Mouse (Mus musculus): Measurements from ENCODE around the gene Nap1l5. TPM values are rescaled to one million over a fixed set of nuclear protein-coding genes. Genes with fewer than 3 reads are reported as not detected.

The Nap1l5 gene
- polyA plus RNA-seq, 2 experiments: 2.3 to 3.7 TPM

DNA sequence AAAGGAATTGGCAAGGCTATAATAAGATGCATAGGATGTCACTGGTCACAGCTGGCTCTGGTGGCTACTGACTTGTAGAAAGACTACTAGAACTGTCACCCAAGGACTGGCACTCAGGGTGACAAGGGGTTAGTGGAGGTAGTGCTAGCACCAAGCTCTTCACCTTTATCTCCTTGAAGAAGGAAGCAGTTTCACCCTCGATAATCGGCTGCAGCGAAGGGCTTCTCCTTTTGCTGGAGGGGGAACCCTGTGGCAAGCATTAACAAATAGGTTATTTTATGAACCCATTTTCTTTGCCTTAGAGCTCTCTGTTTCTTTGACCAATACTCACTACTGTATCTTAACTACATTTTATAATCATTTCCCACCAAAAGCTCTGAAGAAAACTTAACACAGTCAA, 37.1 kb upstream of the Nap1l5 start:
- no peak for TF ChIP-seq POLR2A (IDR thresholded peaks at IDR 0.05; ENCODE audit: borderline replicate concordance, extremely low read depth, insufficient read depth, insufficient read length)
- Histone ChIP-seq H3K27me3 (ENCODE audit: control insufficient read depth, insufficient read depth, low read length) (no peaks in the 10 kb centered on the region), H3K4me3 (replicated peaks; ENCODE audit: low read length) (no peak overlapping the region), H3K9ac (ENCODE audit: low read depth, low read length, severe bottlenecking) (no peak overlapping the region), H3K4me1 (ENCODE audit: control insufficient read depth, insufficient read depth, low read length) (no peaks in the 10 kb centered on the region), H3K9me3 (ENCODE audit: control insufficient read depth, low read length) (no peaks in the 10 kb centered on the region), H3K4me2 (replicated peaks; ENCODE audit: low read depth, low read length, severe bottlenecking) (no peak overlapping the region), H3K27ac (replicated peaks; ENCODE audit: low read depth, low read length) (no peak overlapping the region), H3K36me3 (ENCODE audit: control insufficient read depth, insufficient read depth, low read length) (no peaks in the 10 kb centered on the region)
- ATAC-seq (ENCODE audit: low FRiP score, low read depth) (no peak), DNase-seq (ENCODE audit: low spot score) (no peak)
- 90% methylated on average over 3 of the region's 3 CpGs for WGBS

GRCm38 (mm10) chr6:58942276-58942675, 35.4 kb upstream of the Nap1l5 start:
- H3K9me3 ChIP-seq (ENCODE audit: control insufficient read depth, low read length): no peaks in the 10 kb centered on the region
- H3K4me2 ChIP-seq (replicated peaks; ENCODE audit: low read depth, low read length, severe bottlenecking): no peak overlapping the region
- no peak overlapping the region for H3K9ac ChIP-seq (ENCODE audit: low read depth, low read length, severe bottlenecking)
- ATAC-seq (ENCODE audit: low FRiP score, low read depth): no peak
- no peak for DNase-seq (ENCODE audit: low spot score)
- H3K27ac ChIP-seq (replicated peaks; ENCODE audit: low read depth, low read length): no peak overlapping the region
- TF ChIP-seq POLR2A (IDR thresholded peaks at IDR 0.05; ENCODE audit: borderline replicate concordance, extremely low read depth, insufficient read depth, insufficient read length): no peak
- H3K4me3 ChIP-seq (replicated peaks; ENCODE audit: low read length): no peak overlapping the region
- no peaks in the 10 kb centered on the region for H3K27me3 ChIP-seq (ENCODE audit: control insufficient read depth, insufficient read depth, low read length)
- H3K36me3 ChIP-seq (ENCODE audit: control insufficient read depth, insufficient read depth, low read length): no peaks in the 10 kb centered on the region
- H3K4me1 ChIP-seq (ENCODE audit: control insufficient read depth, insufficient read depth, low read length): no peaks in the 10 kb centered on the region
- WGBS: 58% methylated on average over 2 of the region's 2 CpGs

DNA sequence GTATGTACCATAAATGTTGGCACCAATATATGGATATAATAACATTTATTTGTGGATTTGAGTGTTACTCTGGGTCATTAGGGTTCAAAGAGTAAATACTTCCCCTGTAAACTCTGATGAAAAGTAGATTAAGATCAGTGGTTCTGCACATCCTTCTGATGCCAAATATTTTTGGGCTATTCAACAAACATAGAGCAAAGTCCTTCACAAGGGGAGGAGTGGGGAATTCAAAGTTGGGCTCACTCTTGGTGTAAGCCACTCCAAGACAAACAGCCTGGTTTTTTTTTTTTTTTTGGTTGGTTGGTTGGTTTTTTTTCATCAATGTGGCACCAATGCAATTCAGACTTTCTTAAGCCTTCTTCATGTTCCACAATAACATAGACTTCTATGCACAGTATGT, 30.9 kb upstream of the Nap1l5 start:
- ATAC-seq (ENCODE audit: low FRiP score, low read depth): no peak
- H3K27me3 ChIP-seq (ENCODE audit: control insufficient read depth, insufficient read depth, low read length): no peaks in the 10 kb centered on the region
- no peak for DNase-seq (ENCODE audit: low spot score)
- no peak overlapping the region for H3K4me3 ChIP-seq (replicated peaks; ENCODE audit: low read length)
- no peaks in the 10 kb centered on the region for H3K4me1 ChIP-seq (ENCODE audit: control insufficient read depth, insufficient read depth, low read length)
- H3K27ac ChIP-seq (replicated peaks; ENCODE audit: low read depth, low read length): no peak overlapping the region
- H3K9ac ChIP-seq (ENCODE audit: low read depth, low read length, severe bottlenecking): no peak overlapping the region
- H3K4me2 ChIP-seq (replicated peaks; ENCODE audit: low read depth, low read length, severe bottlenecking): no peak overlapping the region
- H3K9me3 ChIP-seq (ENCODE audit: control insufficient read depth, low read length): no peaks in the 10 kb centered on the region
- H3K36me3 ChIP-seq (ENCODE audit: control insufficient read depth, insufficient read depth, low read length): no peaks in the 10 kb centered on the region
- no peak for TF ChIP-seq POLR2A (IDR thresholded peaks at IDR 0.05; ENCODE audit: borderline replicate concordance, extremely low read depth, insufficient read depth, insufficient read length)

DNA sequence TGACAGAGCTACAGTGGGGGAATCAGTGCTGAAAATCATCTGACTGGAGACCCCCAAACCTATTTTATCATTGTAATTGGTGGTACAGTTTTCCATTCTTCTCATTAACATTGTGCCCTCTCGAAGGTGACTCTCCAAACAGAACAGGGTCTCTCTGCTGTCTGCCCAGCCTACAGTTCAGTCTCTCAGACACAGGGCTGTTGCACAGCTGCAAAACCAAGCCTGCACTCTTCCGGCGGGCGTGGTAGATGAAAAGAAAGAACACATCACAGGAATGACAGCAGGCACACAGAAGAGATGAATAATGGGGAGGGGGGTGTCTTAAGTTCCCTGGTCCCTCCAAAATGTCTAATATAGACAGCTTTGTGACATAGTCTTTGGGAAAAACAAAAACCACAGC, 27.3 kb upstream of the Nap1l5 start:
- TF ChIP-seq POLR2A (IDR thresholded peaks at IDR 0.05; ENCODE audit: borderline replicate concordance, extremely low read depth, insufficient read depth, insufficient read length): no peak
- no peak overlapping the region for H3K27ac ChIP-seq (replicated peaks; ENCODE audit: low read depth, low read length)
- H3K9ac ChIP-seq (ENCODE audit: low read depth, low read length, severe bottlenecking): no peak overlapping the region
- no peak overlapping the region for H3K4me3 ChIP-seq (replicated peaks; ENCODE audit: low read length)
- H3K9me3 ChIP-seq (ENCODE audit: control insufficient read depth, low read length): no peaks in the 10 kb centered on the region
- H3K36me3 ChIP-seq (ENCODE audit: control insufficient read depth, insufficient read depth, low read length): no peaks in the 10 kb centered on the region
- H3K27me3 ChIP-seq (ENCODE audit: control insufficient read depth, insufficient read depth, low read length): no peaks in the 10 kb centered on the region
- DNase-seq (ENCODE audit: low spot score) (no peak), ATAC-seq (ENCODE audit: low FRiP score, low read depth) (no peak)
- 67% methylated on average over 4 of the region's 4 CpGs for WGBS
- no peak overlapping the region for H3K4me2 ChIP-seq (replicated peaks; ENCODE audit: low read depth, low read length, severe bottlenecking)
- H3K4me1 ChIP-seq (ENCODE audit: control insufficient read depth, insufficient read depth, low read length): no peaks in the 10 kb centered on the region

GRCm38 (mm10) chr6:58933189-58933913, 26.5 kb upstream of the Nap1l5 start:
- peak; percentile 53 for DNase-seq (ENCODE audit: low spot score)
- H3K4me2 ChIP-seq (replicated peaks; ENCODE audit: low read depth, low read length, severe bottlenecking): no peak overlapping the region
- H3K4me1 ChIP-seq (ENCODE audit: control insufficient read depth, insufficient read depth, low read length): no peaks in the 10 kb centered on the region
- no peaks in the 10 kb centered on the region for H3K9me3 ChIP-seq (ENCODE audit: control insufficient read depth, low read length)
- H3K27ac ChIP-seq (replicated peaks; ENCODE audit: low read depth, low read length): no peak overlapping the region
- no peaks in the 10 kb centered on the region for H3K27me3 ChIP-seq (ENCODE audit: control insufficient read depth, insufficient read depth, low read length)
- no peak overlapping the region for H3K9ac ChIP-seq (ENCODE audit: low read depth, low read length, severe bottlenecking)
- 28% methylated on average over 6 of the region's 6 CpGs for WGBS
- TF ChIP-seq POLR2A (IDR thresholded peaks at IDR 0.05; ENCODE audit: borderline replicate concordance, extremely low read depth, insufficient read depth, insufficient read length): no peak
- H3K4me3 ChIP-seq (replicated peaks; ENCODE audit: low read length): no peak overlapping the region
- H3K36me3 ChIP-seq (ENCODE audit: control insufficient read depth, insufficient read depth, low read length): no peaks in the 10 kb centered on the region
- ATAC-seq (ENCODE audit: low FRiP score, low read depth): peak; percentile 51; the same call in 1 of the 2 replicates
